Mouse (Mus musculus) stomach, embryonic 16.5 days (tissue): ENCODE measurements around the gene Gm3448. TPM values are rescaled to one million over a fixed set of nuclear protein-coding genes. Genes with fewer than 3 reads are reported as not detected.
"Not testable (repeated sequence)": the region's sequence is repeated elsewhere in the genome, so short reads cannot be mapped to it uniquely, and the experiment has no call there.

Source experiments
- ATAC-seq: fragments of 200-750 bp; cut with Nextera tagmentation; 2 replicates; pipeline ENCODE4 v1.8.0; 2017; ENCODE audit warnings: moderate number of reproducible peaks, moderate TSS enrichment; ENCODE audit not compliant: insufficient read depth, low FRiP score
- H3K27ac ChIP-seq: fragments of 300-500 bp; sonication (generic); 2 replicates; pipeline ENCODE4 v1.5.1; 2014; ENCODE audit warnings: low read length
- H3K27me3 ChIP-seq: fragments of 300-500 bp; sonication (generic); 2 replicates; pipeline ENCODE4 v1.6.1; 2014; ENCODE audit warnings: low read length, control low read depth, mixed read lengths; ENCODE audit not compliant: control insufficient read depth, insufficient read depth
- H3K36me3 ChIP-seq: fragments of 300-500 bp; sonication (generic); 2 replicates; pipeline ENCODE4 v1.6.1; 2014; ENCODE audit warnings: low read length; ENCODE audit not compliant: control insufficient read depth, insufficient read depth
- H3K4me1 ChIP-seq: fragments of 300-500 bp; sonication (generic); 2 replicates; pipeline ENCODE4 v1.6.1; 2014; ENCODE audit warnings: low read length, control low read depth, mixed read lengths; ENCODE audit not compliant: control insufficient read depth, insufficient read depth
- H3K4me2 ChIP-seq: fragments of 300-500 bp; sonication (generic); 2 replicates; pipeline ENCODE4 v1.6.1; 2014; ENCODE audit warnings: low read depth, low read length, mixed read lengths
- H3K4me3 ChIP-seq: fragments of 300-500 bp; sonication (generic); replicated peaks from 2 replicates; pipeline ENCODE4 v1.5.1; 2014; ENCODE audit warnings: mild to moderate bottlenecking, low read length
- H3K9ac ChIP-seq: fragments of 300-500 bp; sonication (generic); 2 replicates; pipeline ENCODE4 v1.6.1; 2014; ENCODE audit warnings: low read length
- H3K9me3 ChIP-seq: fragments of 300-500 bp; sonication (generic); replicated peaks from 2 replicates; pipeline ENCODE4 v1.6.1; 2016; ENCODE audit warnings: low read length, control low read depth; ENCODE audit not compliant: control insufficient read depth
- WGBS: fragments of 180-500 bp; shearing (Covaris S2); extraction: QIAGEN DNeasy Blood & Tissue Kit; methylation state at CpG from one replicate; pipeline ENCODE4 v1.1.7; 2014; 5-methylcytosine and 5-hydroxymethylcytosine counted together
- polyA plus RNA-seq: library from polyadenylated mRNA; unstranded; fragments of >200 nt; fragmentation: Nextera tagmentation; extraction: Ambion mirVana; gene quantifications from 2 replicates; pipeline ENCODE4 v1.2.1, GENCODE M21; 2015

Gm3448 gene
- polyA plus RNA-seq, 1 experiment from 2014 or later: 3.3 TPM

DNA sequence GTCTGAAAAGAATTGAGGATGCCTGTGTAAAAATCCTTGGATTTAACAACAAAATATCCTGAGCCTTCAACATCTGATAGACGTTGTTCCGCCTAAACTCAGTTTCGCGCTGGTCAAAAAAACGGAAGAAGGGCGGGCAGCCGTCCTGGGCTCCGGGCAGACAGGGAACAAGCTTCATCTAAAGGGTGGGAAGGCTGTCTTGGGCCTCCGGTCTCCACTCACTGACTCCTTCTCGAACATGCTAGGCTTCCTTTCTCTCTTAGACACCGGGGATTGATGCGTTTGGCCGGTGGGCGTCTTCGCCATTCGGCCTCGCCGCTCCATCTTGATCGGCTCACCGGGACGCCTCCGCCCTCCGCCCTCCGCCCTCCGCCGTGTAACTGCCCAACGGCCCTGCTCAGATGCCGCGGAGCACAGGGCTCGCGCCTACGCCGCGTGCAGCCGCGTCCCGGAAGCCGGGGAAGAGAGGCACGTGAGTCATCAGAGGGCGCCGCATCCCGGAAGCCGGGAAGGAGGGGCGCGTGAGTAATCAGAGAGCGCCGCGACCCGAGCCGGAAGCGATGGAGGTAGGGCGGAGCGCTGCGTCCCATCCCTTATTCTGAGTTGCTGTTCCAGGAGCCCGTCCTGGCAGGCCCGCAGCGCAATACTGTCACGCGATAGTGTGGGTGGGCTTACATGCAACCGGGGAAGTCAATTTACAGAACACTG is 31.5 kb downstream of the Gm3448 start, which contains the start of gene Gm3435:
Gene Gm3435 (plus strand): TSS at position 471 of the 708 bp plus-strand sequence.
- H3K4me3 ChIP-seq, H3K9ac ChIP-seq, H3K9me3 ChIP-seq, H3K4me1 ChIP-seq, H3K27me3 ChIP-seq, H3K36me3 ChIP-seq, H3K4me2 ChIP-seq, H3K27ac ChIP-seq: not testable (repeated sequence)
- peak; percentile 99 for ATAC-seq
- WGBS: no CpG with 5 or more reads among the region's 60 CpGs

DNA sequence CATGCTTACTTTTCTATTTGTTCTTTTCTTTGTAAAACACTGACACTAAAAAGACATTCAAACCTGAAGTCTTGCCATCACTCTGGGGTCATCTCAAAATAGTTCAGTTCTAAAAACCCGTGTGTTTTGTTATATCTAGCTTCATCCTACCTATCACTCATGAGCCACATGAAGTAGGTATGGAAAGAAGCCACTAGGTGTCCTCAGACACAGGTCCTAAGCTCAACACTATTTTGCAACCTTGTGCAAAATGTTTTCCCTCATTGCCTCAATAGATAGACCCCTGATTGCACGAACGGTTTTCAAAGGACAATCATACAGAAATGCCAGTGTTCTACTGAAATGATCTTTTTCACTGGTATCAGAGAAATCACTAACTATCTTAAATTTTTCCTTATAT is 32.2 kb downstream of the Gm3448 start:
- not testable (repeated sequence) for H3K9me3 ChIP-seq, H3K27me3 ChIP-seq, H3K9ac ChIP-seq, H3K27ac ChIP-seq, H3K4me3 ChIP-seq, ATAC-seq, H3K4me2 ChIP-seq, H3K4me1 ChIP-seq, H3K36me3 ChIP-seq
- WGBS: no CpG with 5 or more reads among the region's 3 CpGs

DNA sequence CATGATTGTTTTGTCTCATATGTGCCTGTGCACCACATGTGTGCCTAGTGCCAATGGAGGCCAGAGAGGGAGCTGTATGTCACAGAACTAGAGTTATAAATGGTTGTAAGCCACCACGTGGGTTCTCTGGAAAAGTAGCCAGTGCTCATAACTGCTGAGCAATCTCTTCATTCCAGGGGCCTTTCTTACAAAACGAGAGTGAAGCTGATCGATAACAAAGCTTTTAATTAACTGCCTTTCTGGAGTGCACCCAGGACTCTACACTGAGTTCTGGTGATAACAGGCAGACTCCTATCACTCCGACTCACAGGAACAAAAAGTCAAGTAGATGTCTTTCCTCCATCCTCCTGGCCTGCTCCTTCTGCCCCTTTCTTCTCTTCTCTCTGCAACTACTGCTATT is 41.3 kb downstream of the Gm3448 start:
- not testable (repeated sequence) for H3K9me3 ChIP-seq, H3K36me3 ChIP-seq, H3K4me1 ChIP-seq, H3K27me3 ChIP-seq, H3K4me3 ChIP-seq, H3K4me2 ChIP-seq, H3K27ac ChIP-seq, ATAC-seq, H3K9ac ChIP-seq
- WGBS: no CpG with 5 or more reads among the region's 4 CpGs

DNA sequence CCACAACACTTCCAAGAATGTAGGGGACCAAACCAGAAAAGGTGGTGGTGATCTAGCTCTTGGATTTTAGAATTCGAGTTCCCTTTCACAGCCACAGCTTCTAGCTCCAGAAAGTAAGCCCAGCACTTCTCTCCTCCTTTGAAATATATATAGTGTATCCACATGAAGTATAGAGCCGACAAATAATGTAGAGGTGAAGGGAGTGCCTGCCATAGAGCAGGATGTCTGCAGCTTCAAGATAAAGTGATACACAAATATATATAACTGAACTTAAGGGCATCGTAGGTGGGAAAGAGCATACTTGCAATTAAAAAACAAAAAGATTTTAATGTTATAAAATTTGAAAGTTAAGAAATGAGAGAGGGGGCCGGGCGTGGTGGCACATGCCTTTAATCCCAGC is 47.2 kb downstream of the Gm3448 start:
- no CpG with 5 or more reads among the region's 5 CpGs for WGBS
- not testable (repeated sequence) for H3K4me1 ChIP-seq, H3K36me3 ChIP-seq

DNA sequence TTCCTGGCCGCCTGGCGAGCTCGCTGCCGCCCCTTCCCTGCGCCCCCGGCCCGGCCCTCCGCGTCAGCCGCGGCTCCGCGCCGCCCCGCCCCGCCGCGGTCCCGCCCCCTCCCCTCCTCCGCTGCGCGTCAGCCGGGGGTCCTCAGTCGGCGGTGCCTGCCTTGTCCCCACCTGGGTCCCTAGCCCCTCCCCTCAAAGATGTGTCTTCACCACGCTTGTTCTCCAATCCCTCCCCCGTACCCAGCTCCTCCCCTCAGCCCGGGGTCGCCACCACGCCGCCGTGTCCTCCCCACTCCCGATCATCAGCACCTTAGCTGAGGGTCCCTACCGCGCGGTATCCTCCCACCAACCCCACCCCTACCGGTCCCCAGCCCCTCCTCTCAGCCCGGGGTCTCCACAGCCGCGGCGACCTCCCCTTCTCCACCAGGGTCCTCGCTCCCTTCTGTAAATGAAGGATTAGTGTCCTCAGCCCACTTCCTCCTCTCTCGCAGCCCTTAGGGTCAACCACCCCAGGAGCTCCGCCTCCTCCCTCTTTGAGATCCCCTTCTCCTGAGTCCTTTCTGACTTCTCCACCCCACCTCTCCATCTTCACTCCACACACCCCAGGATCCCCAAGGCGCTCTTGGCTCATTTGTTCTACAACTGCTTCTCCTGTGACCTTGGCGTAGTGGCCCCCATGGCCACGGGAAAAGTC is 48.1 kb downstream of the Gm3448 start:
- not testable (repeated sequence) for H3K9me3 ChIP-seq, H3K4me3 ChIP-seq, H3K9ac ChIP-seq, H3K27me3 ChIP-seq, H3K4me1 ChIP-seq, H3K27ac ChIP-seq, H3K36me3 ChIP-seq, H3K4me2 ChIP-seq
- peak; percentile 88 for ATAC-seq
- no CpG with 5 or more reads among the region's 47 CpGs for WGBS

More for the DNA sequence above, 47.2 kb downstream of the Gm3448 start:
- not testable (repeated sequence) for H3K9ac ChIP-seq, H3K27me3 ChIP-seq, H3K9me3 ChIP-seq, H3K4me3 ChIP-seq, H3K27ac ChIP-seq, H3K4me2 ChIP-seq, ATAC-seq

DNA sequence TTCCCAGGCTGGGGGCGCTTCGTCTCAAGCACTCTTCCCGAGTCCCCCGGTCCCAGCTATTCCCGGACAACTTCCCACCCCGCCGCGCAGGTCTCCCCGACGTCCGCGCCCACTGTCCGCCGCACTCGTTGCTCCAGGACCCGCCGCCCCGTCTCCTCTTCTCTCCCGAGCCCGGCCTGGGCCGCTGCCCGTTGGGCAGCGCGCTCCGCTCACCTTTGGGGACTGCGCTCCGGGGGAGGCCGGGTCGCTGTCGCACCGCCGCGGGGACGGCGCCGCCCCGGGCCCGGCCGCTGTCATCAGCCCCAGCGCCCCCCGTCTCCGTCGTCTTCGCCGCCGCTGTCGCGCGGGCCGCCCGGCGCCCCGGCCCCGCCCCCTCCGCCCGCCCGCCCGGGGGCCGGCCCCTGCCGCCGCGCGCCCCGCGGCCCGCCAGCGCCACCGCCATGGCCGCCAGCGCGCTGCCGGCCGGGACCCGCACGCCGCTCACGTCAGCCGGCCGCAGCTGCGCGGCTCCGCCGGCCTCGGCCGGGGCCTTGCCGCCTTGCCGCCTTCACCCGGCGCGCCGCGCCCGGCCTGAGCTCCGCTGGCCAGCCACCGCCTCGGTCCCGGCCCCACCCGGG is 48.7 kb downstream of the Gm3448 start:
- H3K27ac ChIP-seq, H3K4me2 ChIP-seq, H3K4me1 ChIP-seq, H3K36me3 ChIP-seq, H3K9ac ChIP-seq, H3K9me3 ChIP-seq, H3K27me3 ChIP-seq, H3K4me3 ChIP-seq: not testable (repeated sequence)
- WGBS: no CpG with 5 or more reads among the region's 98 CpGs
- ATAC-seq: peak; percentile 85

DNA sequence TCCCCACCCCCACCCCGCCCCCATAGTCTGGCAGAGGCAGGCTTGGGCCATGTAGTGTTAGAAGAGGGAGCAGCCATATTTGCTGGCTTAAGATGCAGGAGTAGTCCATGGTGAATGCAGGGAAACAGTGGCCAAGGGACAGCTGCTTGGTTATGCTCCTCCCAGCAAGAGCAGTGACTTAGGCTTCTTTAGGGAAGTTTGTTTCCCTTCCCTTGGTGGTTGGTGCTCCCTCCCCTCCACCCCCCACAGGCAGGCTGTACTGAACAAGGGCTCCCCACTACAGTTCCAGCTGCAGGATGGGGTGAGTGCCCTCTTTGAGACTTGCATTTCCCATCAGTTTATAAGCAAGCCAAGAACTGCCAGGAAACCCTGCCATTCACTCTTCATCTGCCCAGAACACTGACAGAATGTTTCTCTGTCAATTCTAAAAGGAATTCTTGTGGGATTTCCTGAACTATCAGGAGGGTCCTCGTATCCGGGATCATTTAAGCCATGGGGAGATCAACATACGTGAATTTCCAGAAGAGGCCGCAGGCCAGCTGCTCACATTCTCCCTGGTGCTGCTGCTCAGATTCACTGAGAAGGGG is 51.1 kb downstream of the Gm3448 start:
- H3K4me3 ChIP-seq, ATAC-seq: not testable (repeated sequence)

DNA sequence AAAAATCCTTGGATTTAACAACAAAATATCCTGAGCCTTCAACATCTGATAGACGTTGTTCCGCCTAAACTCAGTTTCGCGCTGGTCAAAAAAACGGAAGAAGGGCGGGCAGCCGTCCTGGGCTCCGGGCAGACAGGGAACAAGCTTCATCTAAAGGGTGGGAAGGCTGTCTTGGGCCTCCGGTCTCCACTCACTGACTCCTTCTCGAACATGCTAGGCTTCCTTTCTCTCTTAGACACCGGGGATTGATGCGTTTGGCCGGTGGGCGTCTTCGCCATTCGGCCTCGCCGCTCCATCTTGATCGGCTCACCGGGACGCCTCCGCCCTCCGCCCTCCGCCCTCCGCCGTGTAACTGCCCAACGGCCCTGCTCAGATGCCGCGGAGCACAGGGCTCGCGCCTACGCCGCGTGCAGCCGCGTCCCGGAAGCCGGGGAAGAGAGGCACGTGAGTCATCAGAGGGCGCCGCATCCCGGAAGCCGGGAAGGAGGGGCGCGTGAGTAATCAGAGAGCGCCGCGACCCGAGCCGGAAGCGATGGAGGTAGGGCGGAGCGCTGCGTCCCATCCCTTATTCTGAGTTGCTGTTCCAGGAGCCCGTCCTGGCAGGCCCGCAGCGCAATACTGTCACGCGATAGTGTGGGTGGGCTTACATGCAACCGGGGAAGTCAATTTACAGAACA is 62.8 kb downstream of the Gm3448 start, which contains the start of the genes 9030025P20Rik and Gm3417:
Gene 9030025P20Rik (plus strand): TSS at position 107 of the 677 bp plus-strand sequence.
Gene Gm3417 (minus strand): TSS at position 429 of the 677 bp plus-strand sequence.
- not testable (repeated sequence) for H3K27ac ChIP-seq, H3K9ac ChIP-seq, H3K4me1 ChIP-seq, H3K9me3 ChIP-seq, H3K27me3 ChIP-seq, H3K4me3 ChIP-seq, H3K36me3 ChIP-seq
- ATAC-seq: peak; percentile 99
- H3K4me2 ChIP-seq: peak within 1 kb of the TSS; percentile 31; the same call in 1 of the 2 replicates
- no CpG with 5 or more reads among the region's 60 CpGs for WGBS

More for the DNA sequence above, 51.1 kb downstream of the Gm3448 start:
- not testable (repeated sequence) for H3K4me1 ChIP-seq, H3K4me2 ChIP-seq, H3K36me3 ChIP-seq, H3K9me3 ChIP-seq, H3K9ac ChIP-seq, H3K27ac ChIP-seq, H3K27me3 ChIP-seq
- WGBS: 79% methylated on average over 4 of the region's 5 CpGs
